Mouse (Mus musculus) left cerebral cortex, adult 2 months (tissue): ENCODE data around the gene Tmem208. TPM values are rescaled to one million over a fixed set of nuclear protein-coding genes. Genes with fewer than 3 reads are reported as not detected.

Experiments used
- DNase-seq, 2 experiments: peaks; one replicate each; pipeline ENCODE4 v3.0.0; 2021 to 2022; ENCODE audit warnings: low spot score in 2 of 2, mixed read lengths in 1 of 2; ENCODE audit errors: extremely low spot score in 1 of 2
- H3K27ac ChIP-seq: fragments of 200-600 bp; 2 replicates; pipeline ENCODE4 v1.8.1; 2022
- H3K4me3 ChIP-seq: fragments of 200-600 bp; 2 replicates; pipeline ENCODE4 v1.8.1; 2022
- CTCF ChIP-seq: fragments of 200-600 bp; IDR thresholded peaks from 2 replicates; pipeline ENCODE4 v1.8.1; 2022; ENCODE audit warnings: antibody characterized with exemption, mild to moderate bottlenecking, moderate library complexity
- intact Hi-C: fragments of 180-260 bp; cut with DNase I; formaldehyde crosslinking; loops from one replicate; pipeline ENCODE4 v1.15.1; 2025
- total RNA-seq, 2 experiments: library from RNA; stranded (reverse); gene quantifications; 2 replicates each; pipeline ENCODE4 v1.2.3; 2021

Tmem208 gene
- total RNA-seq, 2 experiments from 2014 or later = 35.4 to 40.1 TPM

DNA sequence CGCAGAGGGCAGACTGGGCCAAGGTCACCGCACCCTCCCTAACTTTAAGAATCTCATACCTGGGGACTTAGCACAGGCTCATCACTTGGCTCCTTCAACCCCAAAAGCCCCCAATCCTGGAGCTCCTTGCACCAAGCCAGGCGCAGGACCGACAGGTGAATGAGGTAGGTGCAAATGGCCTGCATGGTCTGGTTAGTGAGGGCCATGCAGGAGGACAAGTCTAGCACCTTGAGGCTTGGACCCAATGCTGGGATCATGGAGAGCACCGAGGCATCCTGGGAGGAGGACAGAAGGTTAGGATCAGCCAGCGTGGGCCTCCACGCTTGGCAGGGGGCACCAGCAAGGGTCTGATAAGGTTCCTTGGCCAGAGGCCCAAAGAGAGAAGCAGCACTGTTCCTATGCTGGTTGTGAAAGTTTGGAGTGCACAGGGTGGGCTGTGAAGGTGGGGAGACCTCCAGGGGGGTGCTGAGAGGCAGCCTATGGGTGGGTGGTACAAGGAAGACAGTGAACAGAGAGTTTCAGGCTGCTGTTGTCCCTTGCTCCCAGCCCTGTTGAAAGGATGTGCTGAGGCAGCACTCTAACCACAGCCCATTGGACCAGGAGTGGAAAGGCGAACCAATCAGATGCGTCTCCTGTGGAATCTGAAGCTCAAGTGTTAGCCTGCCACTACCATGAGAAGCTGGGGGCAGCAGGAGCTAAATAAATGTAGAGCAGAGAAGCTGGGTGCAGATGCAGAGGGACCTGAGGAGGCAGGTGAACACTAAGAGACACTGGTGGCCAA lies 12.3 kb upstream of the Tmem208 start:
- Histone ChIP-seq H3K4me3 (no peak overlapping the region), H3K27ac (no peak overlapping the region)
- no peak for TF ChIP-seq CTCF
- DNase-seq = no peak
- intact Hi-C loops = no loop called here

GRCm38 (mm10) chr8:105315073-105315769 lies 10.9 kb upstream of the Tmem208 start:
- H3K27ac ChIP-seq = no peak overlapping the region
- intact Hi-C loops = no loop called here
- no peak for TF ChIP-seq CTCF
- DNase-seq = no peak
- H3K4me3 ChIP-seq = no peak overlapping the region

DNA sequence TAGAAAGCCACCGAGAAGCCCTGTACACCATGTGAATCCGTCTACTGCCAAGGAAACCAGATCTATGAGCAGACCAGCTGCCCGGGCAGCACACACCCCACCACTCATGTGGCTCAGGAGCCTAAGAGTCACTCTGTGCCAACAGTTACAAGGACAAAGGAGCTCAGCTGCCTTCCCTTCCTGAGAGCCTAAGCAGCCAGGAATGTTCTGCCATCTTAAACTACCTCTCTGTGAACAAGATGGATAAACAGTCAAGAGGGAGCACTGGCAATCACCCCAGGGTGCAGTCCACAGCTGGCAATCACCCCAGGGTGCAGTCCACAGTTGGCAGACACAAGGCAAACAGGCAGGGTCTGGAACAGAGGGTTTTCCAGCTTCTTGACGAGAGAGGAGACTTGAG lies 8.2 kb upstream of the Tmem208 start:
- intact Hi-C loops = no loop called here
- Histone ChIP-seq H3K27ac (no peak overlapping the region), H3K4me3 (no peak overlapping the region)
- TF ChIP-seq CTCF = no peak
- no peak for DNase-seq

GRCm38 (mm10) chr8:105318662-105319190 lies 7.4 kb upstream of the Tmem208 start:
- H3K27ac ChIP-seq = no peak overlapping the region; the same call in 1 of the 2 replicates
- DNase-seq = no peak
- no peak for TF ChIP-seq CTCF
- intact Hi-C loops = no loop called here
- H3K4me3 ChIP-seq = no peak overlapping the region

GRCm38 (mm10) chr8:105323183-105323582 lies 3.0 kb upstream of the Tmem208 start:
- H3K27ac ChIP-seq = no peak overlapping the region
- no peak for TF ChIP-seq CTCF

DNA sequence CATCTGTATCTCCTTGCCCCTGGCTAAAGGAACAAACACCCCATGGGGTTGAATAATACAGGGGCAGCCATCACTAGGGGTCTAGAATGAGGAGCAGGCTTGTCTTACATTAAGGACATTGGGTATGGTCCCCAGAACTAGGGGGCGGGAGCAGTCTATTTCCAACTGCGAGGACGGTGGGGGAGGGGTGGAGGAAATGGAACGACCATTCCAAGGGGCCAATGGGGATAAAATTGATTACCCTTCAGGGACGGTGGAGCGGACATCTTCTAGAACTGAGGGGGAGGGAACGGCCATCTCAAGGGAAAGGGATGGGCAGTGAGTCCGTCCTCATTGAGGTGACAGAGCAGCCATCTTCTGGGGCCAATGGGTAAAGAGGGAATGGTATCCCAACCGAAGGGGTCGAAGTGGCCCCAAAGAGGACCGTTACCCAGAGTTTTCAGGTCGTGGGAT lies 487 bp upstream of the Tmem208 start:
- Histone ChIP-seq H3K27ac (peak overlapping the region; percentile 96), H3K4me3 (peak overlapping the region; percentile 99)
- intact Hi-C loops = loop anchor here (2.0 kb wide), 1 partner anchor 15 kb away; no protein-coding TSS in a partner anchor
- DNase-seq = no peak
- no peak for TF ChIP-seq CTCF

More at GRCm38 (mm10) chr8:105323183-105323582, 3.0 kb upstream of the Tmem208 start:
- no peak overlapping the region for H3K4me3 ChIP-seq
- intact Hi-C loops = no loop called here
- no peak for DNase-seq

DNA sequence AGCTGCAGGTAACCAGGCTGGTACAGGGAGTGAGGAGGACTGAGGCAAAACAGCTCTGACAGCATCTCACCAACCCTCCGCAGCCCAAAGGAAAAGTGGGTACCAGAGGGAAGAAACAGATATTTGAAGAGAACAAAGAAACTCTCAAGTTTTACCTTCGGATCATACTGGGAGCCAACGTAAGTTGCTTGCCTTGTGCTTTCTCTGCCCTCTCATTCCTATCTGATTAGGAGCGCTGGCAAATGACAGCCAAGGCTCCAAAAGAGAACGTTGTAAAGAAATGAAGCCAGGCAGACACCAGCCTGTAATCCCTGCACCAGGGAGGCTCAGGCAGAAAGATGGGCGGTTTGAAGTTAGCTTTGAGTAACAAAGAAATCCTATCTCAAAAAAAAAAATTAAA lies 814 bp downstream of the Tmem208 start:
- DNase-seq = no peak
- peak overlapping the region; percentile 99 for H3K4me3 ChIP-seq
- intact Hi-C loops = loop anchor here (2.0 kb wide), 1 partner anchor 14 kb away; no protein-coding TSS in a partner anchor
- no peak for TF ChIP-seq CTCF
- H3K27ac ChIP-seq = no peak overlapping the region; the same call in 1 of the 2 replicates

DNA sequence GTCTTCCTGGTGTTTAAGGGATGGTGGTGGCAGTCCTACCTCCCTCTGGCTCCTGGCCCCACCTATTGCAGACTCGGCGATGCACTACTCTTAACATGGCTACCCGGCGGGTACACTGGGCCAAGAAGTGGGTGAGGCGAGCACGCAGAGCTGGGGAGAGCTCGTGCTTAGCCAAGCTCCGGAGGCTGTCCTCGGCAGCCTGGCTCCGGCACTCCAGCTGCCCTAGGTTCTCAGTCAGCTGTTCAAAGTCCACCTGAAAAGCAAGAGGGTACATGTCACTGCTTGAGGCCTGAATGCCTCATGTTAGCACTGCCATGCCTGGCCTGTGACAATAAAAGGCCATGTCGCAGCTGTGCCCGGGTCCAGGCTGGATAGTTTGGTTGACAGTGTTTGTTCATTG lies 4.2 kb downstream of the Tmem208 start:
- no peak for TF ChIP-seq CTCF
- intact Hi-C loops = no loop called here
- Histone ChIP-seq H3K27ac (no peak overlapping the region), H3K4me3 (no peak overlapping the region)
- DNase-seq = no peak

DNA sequence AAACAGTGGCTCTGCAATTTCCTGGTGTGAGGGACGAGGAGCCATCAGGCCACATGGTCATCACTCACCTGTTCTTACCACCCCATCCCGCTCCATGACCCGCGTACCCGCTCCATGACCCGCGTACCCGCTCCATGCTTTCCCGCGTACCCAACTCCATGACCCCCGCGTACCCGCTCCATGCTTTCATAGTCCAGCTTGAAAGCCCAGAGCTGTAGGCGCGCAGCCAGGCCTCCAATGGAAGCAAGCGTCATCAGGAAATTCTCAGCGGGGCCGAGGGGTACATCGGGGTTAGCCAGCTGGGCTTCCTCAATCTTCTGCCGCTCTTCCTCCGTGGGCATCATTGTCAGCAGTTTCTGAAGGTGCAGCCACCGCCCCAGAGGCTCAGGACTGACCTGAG lies 5.3 kb downstream of the Tmem208 start:
- TF ChIP-seq CTCF = no peak
- Histone ChIP-seq H3K4me3 (no peak overlapping the region), H3K27ac (no peak overlapping the region)
- no peak for DNase-seq
- intact Hi-C loops = no loop called here

DNA sequence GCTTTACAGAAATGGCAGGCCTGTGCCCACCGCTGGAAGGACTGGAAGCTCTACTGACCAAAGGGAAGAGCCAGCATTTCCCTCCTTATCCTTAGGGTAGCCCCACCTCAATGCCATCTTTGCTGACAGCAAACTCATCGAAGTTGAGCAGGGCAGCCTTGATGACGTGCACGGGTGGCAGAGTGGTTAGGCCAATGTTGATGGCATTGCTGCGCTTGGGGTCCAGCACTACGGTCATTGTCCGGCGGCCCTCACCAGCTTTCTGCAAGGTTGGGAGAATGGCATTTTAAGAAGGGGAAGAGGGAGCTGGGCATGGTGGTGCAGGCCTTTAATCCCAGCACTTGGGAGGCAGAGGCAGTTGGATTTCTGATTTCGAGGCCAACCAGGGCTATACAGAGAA lies 5.8 kb downstream of the Tmem208 start:
- intact Hi-C loops = no loop called here
- no peak for TF ChIP-seq CTCF
- no peak for DNase-seq
- H3K4me3 ChIP-seq = no peak overlapping the region
- no peak overlapping the region for H3K27ac ChIP-seq

- intact Hi-C loops = no loop called here
- no peak for TF ChIP-seq CTCF
- DNase-seq = no peak
- H3K27ac ChIP-seq = no peak overlapping the region
- no peak overlapping the region for H3K4me3 ChIP-seq
Measured at GRCm38 (mm10) chr8:105332523-105332922, 6.4 kb downstream of the Tmem208 start.
